Mouse (Mus musculus) lung, adult 18-20 months (tissue): ENCODE measurements around the gene Gsc.
"Not testable (repeated sequence)": the region's sequence is repeated elsewhere in the genome, so short reads cannot be mapped to it uniquely, and the experiment has no call there.

Source experiments
- DNase-seq, 2 experiments: peaks; one replicate each; pipeline ENCODE4 v3.0.0; 2022; ENCODE audit warnings: mixed read lengths in 2 of 2

Gsc gene

GRCm38 (mm10) chr12:104450257-104450656 is 22.9 kb downstream of the Gsc start:
- no peak for DNase-seq

- peak; percentile 27 to 48 for DNase-seq
Measured at GRCm38 (mm10) chr12:104448099-104448498, 25.0 kb downstream of the Gsc start.

- not testable (repeated sequence) for DNase-seq
Measured at GRCm38 (mm10) chr12:104447056-104447455, 26.1 kb downstream of the Gsc start.

GRCm38 (mm10) chr12:104443716-104444115 is 29.4 kb downstream of the Gsc start:
- DNase-seq = no peak

- DNase-seq = peak; percentile 57 to 72
Measured at GRCm38 (mm10) chr12:104440087-104440760, 32.9 kb downstream of the Gsc start.

- DNase-seq = no peak
Measured at GRCm38 (mm10) chr12:104433951-104434735, 39.0 kb downstream of the Gsc start.

GRCm38 (mm10) chr12:104433214-104433613 is 39.9 kb downstream of the Gsc start:
- no peak for DNase-seq

GRCm38 (mm10) chr12:104431359-104431758 is 41.8 kb downstream of the Gsc start:
- no peak for DNase-seq

- no peak for DNase-seq
Measured at GRCm38 (mm10) chr12:104426915-104427314, 46.2 kb downstream of the Gsc start.

- no peak for DNase-seq
Measured at GRCm38 (mm10) chr12:104425591-104425990, 47.5 kb downstream of the Gsc start.

GRCm38 (mm10) chr12:104422615-104423392 is 50.3 kb downstream of the Gsc start:
- no peak for DNase-seq
